Mouse (Mus musculus): Measurements from ENCODE around the gene Nsun4. TPM values are rescaled to one million over a fixed set of nuclear protein-coding genes. Genes with fewer than 3 reads are reported as not detected.

Gene Nsun4
- total and polyA plus RNA-seq, 3 experiments: 19.9 to 32.8 (median 20.5) TPM

DNA sequence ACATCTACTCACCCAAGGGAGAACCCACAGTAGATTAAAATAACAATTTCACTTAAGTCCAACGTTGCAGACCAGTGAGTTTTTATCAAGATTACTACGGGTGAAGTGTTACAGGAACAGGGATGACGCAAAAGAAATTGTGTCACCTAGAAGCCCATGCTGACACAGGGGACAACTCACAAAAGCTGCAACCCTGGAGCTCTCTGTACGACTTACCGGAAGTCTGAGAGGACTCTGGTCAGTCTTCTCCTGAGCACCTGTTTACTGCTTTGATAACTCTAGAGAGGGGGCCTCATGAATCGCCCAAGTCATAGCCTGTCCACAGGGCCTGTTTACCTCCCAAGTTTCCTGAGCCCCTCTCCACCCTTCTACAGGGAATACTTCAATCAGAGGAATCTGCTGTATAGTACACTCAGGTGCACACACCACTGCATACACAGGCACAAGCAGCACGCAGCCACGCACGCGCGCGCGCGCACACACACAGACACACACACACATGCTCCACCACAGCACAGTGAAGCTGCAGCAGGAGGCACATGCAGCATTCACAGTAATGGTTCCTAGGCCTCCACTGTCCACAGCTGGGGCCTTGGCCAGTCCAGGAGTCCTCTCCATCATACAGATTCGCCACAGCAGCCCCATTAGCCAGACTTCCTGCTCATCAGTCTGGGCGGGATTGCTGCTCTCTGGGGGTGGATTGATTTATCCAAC is 58.9 kb downstream of the Nsun4 start:
- no peak overlapping the region for H3K4me2 ChIP-seq (ENCODE audit: insufficient read depth, low read depth, poor library complexity, severe bottlenecking)
- H3K36me3 ChIP-seq (replicated peaks in 1 of 2; ENCODE audit: control insufficient read depth in 1 of 2, insufficient read depth in 1 of 2, low read length in 1 of 2): peaks cover 29 to 37% of the 10 kb centered on the region in 2 experiments
- in situ Hi-C loops (cut with MboI; ENCODE audit: low pct_ligation_motif_present, low pct_unique_long_range_greater_than_20kb, low sequenced_read_pairs) (no loop called here), dilution Hi-C loops (cut with MboI; ENCODE audit: extremely low pct_ligation_motif_present, extremely low pct_unique_long_range_greater_than_20kb, low sequenced_read_pairs) (no loop called here)
- no peaks in the 10 kb centered on the region for H3K4me1 ChIP-seq (ENCODE audit: control insufficient read depth in 1 of 2, insufficient read depth in 2 of 2)
- no peak for DNase-seq (ENCODE audit: extremely low read depth)
- TF ChIP-seq RAD21 (IDR thresholded peaks at IDR 0.05; ENCODE audit: low read depth, low read length) (no peak), NELFE (IDR thresholded peaks at IDR 0.05; ENCODE audit: low read depth, low read length) (no peak), ZNF384 (IDR thresholded peaks at IDR 0.05; ENCODE audit: low read depth, low read length) (no peak), MAX (IDR thresholded peaks at IDR 0.05; ENCODE audit: low read length) (no peak), MAFK (IDR thresholded peaks at IDR 0.05; ENCODE audit: insufficient replicate concordance, low read length) (no peak), ZKSCAN1 (IDR thresholded peaks at IDR 0.05; ENCODE audit: borderline replicate concordance, low read depth, low read length) (no peak), MEF2A (IDR thresholded peaks at IDR 0.05; ENCODE audit: borderline replicate concordance, low read depth, low read length) (no peak), CHD2 (IDR thresholded peaks at IDR 0.05; ENCODE audit: low read length) (no peak), BHLHE40 (IDR thresholded peaks at IDR 0.05; ENCODE audit: low read depth, low read length) (no peak), PAX5 (IDR thresholded peaks at IDR 0.05; ENCODE audit: low read length) (no peak), MXI1 (IDR thresholded peaks at IDR 0.05; ENCODE audit: low read depth, low read length) (no peak), GABPA (IDR thresholded peaks at IDR 0.05; ENCODE audit: insufficient replicate concordance, low read depth, low read length) (no peak), CTCF (conservative IDR thresholded peaks at IDR 0.05 in 1 of 2, IDR thresholded peaks at IDR 0.05 in 1 of 2; ENCODE audit: low read depth in 2 of 2, low read length in 2 of 2) (no peak), USF1 (IDR thresholded peaks at IDR 0.05; ENCODE audit: low read depth, low read length) (no peak), POLR2AphosphoS2 (IDR thresholded peaks at IDR 0.05; ENCODE audit: low read depth, low read length) (no peak), MAZ (IDR thresholded peaks at IDR 0.05; ENCODE audit: low read depth, low read length) (no peak), MYC (IDR thresholded peaks at IDR 0.05; ENCODE audit: low read depth, low read length) (no peak), USF2 (conservative IDR thresholded peaks at IDR 0.05; ENCODE audit: low read depth, low read length) (no peak)
- peaks cover 13% of the 10 kb centered on the region for H3K9me3 ChIP-seq (replicated peaks; ENCODE audit: low read length)
- no peaks in the 10 kb centered on the region for H3K27me3 ChIP-seq (replicated peaks)
- H3K79me2 ChIP-seq (replicated peaks; ENCODE audit: control insufficient read depth, extremely low read depth, insufficient read depth, poor library complexity, severe bottlenecking): no peaks in the 10 kb centered on the region
- no peak overlapping the region for H3K27ac ChIP-seq (ENCODE audit: insufficient read depth, low read depth)
- no peak overlapping the region for H3K9ac ChIP-seq (ENCODE audit: insufficient read depth, low read depth)
- H3K4me3 ChIP-seq (replicated peaks in 1 of 3; ENCODE audit: low read depth in 2 of 3, low read length in 2 of 3, poor library complexity in 1 of 3): no peak overlapping the region

DNA sequence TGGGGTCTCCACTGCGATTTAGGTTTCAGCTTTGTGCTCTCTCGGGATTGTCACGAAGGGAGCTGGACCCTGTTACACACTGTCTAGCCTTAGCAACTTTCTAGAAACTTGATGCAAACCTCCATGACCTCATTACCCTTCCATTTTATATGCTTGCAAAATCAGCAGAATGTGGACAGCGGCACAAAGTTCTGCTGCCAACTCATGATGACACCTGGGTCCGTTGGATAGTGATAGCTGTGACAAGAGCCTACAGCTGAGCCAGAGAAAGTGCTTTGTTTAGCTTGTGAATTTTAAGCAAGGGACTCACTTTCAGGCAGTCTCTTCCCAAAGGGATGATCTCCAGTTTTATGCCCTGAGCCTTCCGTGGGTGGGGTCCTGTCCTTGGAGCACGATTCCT is 64.3 kb downstream of the Nsun4 start:
- dilution Hi-C loops (cut with MboI; ENCODE audit: extremely low pct_ligation_motif_present, extremely low pct_unique_long_range_greater_than_20kb, low sequenced_read_pairs): no loop called here
- Histone ChIP-seq H3K9ac (ENCODE audit: insufficient read depth, low read depth) (no peak overlapping the region), H3K4me2 (ENCODE audit: insufficient read depth, low read depth, poor library complexity, severe bottlenecking) (no peak overlapping the region), H3K27me3 (replicated peaks) (no peaks in the 10 kb centered on the region), H3K4me1 (ENCODE audit: control insufficient read depth in 1 of 2, insufficient read depth in 2 of 2) (peaks cover 3 to 8% of the 10 kb centered on the region in 2 experiments; a peak in 2 of 4 replicates), H3K79me2 (replicated peaks; ENCODE audit: control insufficient read depth, extremely low read depth, insufficient read depth, poor library complexity, severe bottlenecking) (no peaks in the 10 kb centered on the region), H3K9me3 (replicated peaks; ENCODE audit: low read length) (peaks cover 13% of the 10 kb centered on the region), H3K36me3 (replicated peaks in 1 of 2; ENCODE audit: control insufficient read depth in 1 of 2, insufficient read depth in 1 of 2, low read length in 1 of 2) (no peaks in the 10 kb centered on the region), H3K27ac (ENCODE audit: insufficient read depth, low read depth) (no peak overlapping the region), H3K4me3 (replicated peaks in 1 of 3; ENCODE audit: low read depth in 2 of 3, low read length in 2 of 3, poor library complexity in 1 of 3) (no peak overlapping the region)
- TF ChIP-seq PAX5 (IDR thresholded peaks at IDR 0.05; ENCODE audit: low read length) (no peak), ZMIZ1 (IDR thresholded peaks at IDR 0.05; ENCODE audit: low read depth, low read length) (no peak), GABPA (IDR thresholded peaks at IDR 0.05; ENCODE audit: insufficient replicate concordance, low read depth, low read length) (no peak), POLR2A (IDR thresholded peaks at IDR 0.05; ENCODE audit: low read depth, low read length) (no peak), USF2 (conservative IDR thresholded peaks at IDR 0.05; ENCODE audit: low read depth, low read length) (no peak), MYC (IDR thresholded peaks at IDR 0.05; ENCODE audit: low read depth, low read length) (no peak), UBTF (IDR thresholded peaks at IDR 0.05; ENCODE audit: low read depth, low read length) (no peak), IRF4 (IDR thresholded peaks at IDR 0.05; ENCODE audit: low read depth, low read length) (no peak), SMC3 (IDR thresholded peaks at IDR 0.05; ENCODE audit: low read depth, low read length) (no peak), MAFK (IDR thresholded peaks at IDR 0.05; ENCODE audit: insufficient replicate concordance, low read length) (no peak), NELFE (IDR thresholded peaks at IDR 0.05; ENCODE audit: low read depth, low read length) (no peak), EP300 (IDR thresholded peaks at IDR 0.05; ENCODE audit: low read length) (no peak), ZKSCAN1 (IDR thresholded peaks at IDR 0.05; ENCODE audit: borderline replicate concordance, low read depth, low read length) (no peak), POLR2AphosphoS2 (IDR thresholded peaks at IDR 0.05; ENCODE audit: low read depth, low read length) (no peak), CHD2 (IDR thresholded peaks at IDR 0.05; ENCODE audit: low read length) (no peak), MXI1 (IDR thresholded peaks at IDR 0.05; ENCODE audit: low read depth, low read length) (no peak), MAX (IDR thresholded peaks at IDR 0.05; ENCODE audit: low read length) (no peak)
- in situ Hi-C loops (cut with MboI; ENCODE audit: low pct_ligation_motif_present, low pct_unique_long_range_greater_than_20kb, low sequenced_read_pairs): no loop called here
- DNase-seq (ENCODE audit: extremely low read depth): no peak
